Mouse (Mus musculus) heart, embryonic 11.5 days (tissue): ENCODE data around the gene Syne1. TPM values are rescaled to one million over a fixed set of nuclear protein-coding genes. Genes with fewer than 3 reads are reported as not detected.

Experiments
- ATAC-seq: fragments of 200-750 bp; cut with Nextera tagmentation; replicated peaks from 2 replicates; pipeline ENCODE4 v1.8.0; 2017; ENCODE audit warnings: moderate library complexity; ENCODE audit not compliant: insufficient number of reproducible peaks, low FRiP score, low TSS enrichment
- H3K27ac ChIP-seq: fragments of 300-500 bp; sonication (generic); 2 replicates; pipeline ENCODE4 v1.5.1; 2014; ENCODE audit warnings: mild to moderate bottlenecking, low read depth, low read length
- H3K27me3 ChIP-seq: fragments of 300-500 bp; sonication (generic); 2 replicates; pipeline ENCODE4 v1.6.1; 2014; ENCODE audit warnings: mild to moderate bottlenecking, low read length, mixed read lengths; ENCODE audit not compliant: control insufficient read depth, insufficient read depth
- H3K36me3 ChIP-seq: fragments of 300-500 bp; sonication (generic); 2 replicates; pipeline ENCODE4 v1.6.1; 2014; ENCODE audit warnings: mild to moderate bottlenecking, low read length, moderate library complexity, mixed read lengths; ENCODE audit not compliant: control insufficient read depth, insufficient read depth
- H3K4me1 ChIP-seq: fragments of 300-500 bp; sonication (generic); 2 replicates; pipeline ENCODE4 v1.6.1; 2014; ENCODE audit warnings: low read length; ENCODE audit not compliant: control insufficient read depth, insufficient read depth
- H3K4me2 ChIP-seq: fragments of 300-500 bp; sonication (generic); 2 replicates; pipeline ENCODE4 v1.6.1; 2014; ENCODE audit warnings: mild to moderate bottlenecking, moderate library complexity
- H3K4me3 ChIP-seq: fragments of 300-500 bp; sonication (generic); 2 replicates; pipeline ENCODE4 v1.5.1; 2014; ENCODE audit warnings: low read depth, low read length
- H3K9ac ChIP-seq: fragments of 300-500 bp; sonication (generic); 2 replicates; pipeline ENCODE4 v1.6.1; 2014; ENCODE audit warnings: mild to moderate bottlenecking, low read depth, low read length, moderate library complexity
- H3K9me3 ChIP-seq: fragments of 300-500 bp; sonication (generic); replicated peaks from 2 replicates; pipeline ENCODE4 v1.6.1; 2016; ENCODE audit warnings: low read length; ENCODE audit not compliant: control insufficient read depth
- WGBS: fragments of 180-500 bp; shearing (Covaris S2); extraction: QIAGEN DNeasy Blood & Tissue Kit; methylation state at CpG from one replicate; pipeline ENCODE4 v1.1.7; 2014; ENCODE audit not compliant: insufficient replicate concordance; 5-methylcytosine and 5-hydroxymethylcytosine counted together
- polyA plus RNA-seq: library from polyadenylated mRNA; unstranded; fragments of >200 nt; fragmentation: Nextera tagmentation; extraction: Ambion mirVana; gene quantifications from 2 replicates; pipeline ENCODE4 v1.2.1, GENCODE M21; 2014

The Syne1 gene
- polyA plus RNA-seq, 1 experiment from 2014 or later: 18.2 TPM

DNA sequence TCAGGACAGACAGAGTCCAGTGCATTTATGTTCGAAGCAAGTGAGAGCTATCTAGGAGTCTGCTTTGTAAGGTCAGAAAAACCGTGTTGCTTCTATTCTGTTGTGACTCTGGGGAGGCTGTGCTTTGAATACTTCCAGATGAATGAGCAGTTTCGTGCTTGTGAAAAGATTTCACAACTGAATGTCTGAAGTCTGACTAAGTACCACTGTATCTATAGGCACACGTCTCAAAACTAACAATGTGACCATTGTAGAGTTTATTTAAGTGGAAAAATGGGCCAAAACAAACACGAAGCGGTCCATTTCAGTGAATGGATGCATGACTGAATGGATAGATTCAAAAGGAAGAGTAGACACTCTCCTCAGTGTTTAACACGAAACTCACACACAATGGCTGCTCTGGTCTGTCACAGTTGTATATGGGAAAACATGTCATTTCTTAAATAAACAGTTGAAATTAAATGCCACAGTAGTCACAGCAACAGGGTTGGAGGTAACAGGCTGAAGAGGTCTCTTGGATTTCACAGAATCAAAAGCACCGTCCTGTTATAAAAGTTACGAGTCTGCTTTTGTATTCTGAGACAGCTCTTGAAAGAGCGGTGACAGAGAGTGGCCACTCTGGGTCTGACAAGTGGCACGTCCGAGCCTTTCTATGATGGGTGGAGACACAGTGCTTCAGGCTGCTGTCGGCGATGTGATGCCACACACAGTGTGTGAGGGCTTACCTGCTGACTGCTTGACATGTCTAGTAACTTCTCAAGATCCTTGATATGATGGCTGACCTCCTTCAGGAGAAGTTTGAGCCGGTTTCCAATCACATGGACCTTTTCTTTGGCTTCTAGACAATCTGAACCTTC lies 518.9 kb downstream of the Syne1 start:
- H3K9me3 ChIP-seq: no peaks in the 10 kb centered on the region
- H3K27me3 ChIP-seq: no peaks in the 10 kb centered on the region
- WGBS: 75% methylated on average over 15 of the region's 15 CpGs
- ATAC-seq: no peak
- no peak overlapping the region for H3K4me3 ChIP-seq
- H3K36me3 ChIP-seq: peaks cover 9% of the 10 kb centered on the region; the same call in 1 of the 2 replicates
- H3K27ac ChIP-seq: no peak overlapping the region
- no peak overlapping the region for H3K9ac ChIP-seq
- no peaks in the 10 kb centered on the region for H3K4me1 ChIP-seq
- H3K4me2 ChIP-seq: no peak overlapping the region

DNA sequence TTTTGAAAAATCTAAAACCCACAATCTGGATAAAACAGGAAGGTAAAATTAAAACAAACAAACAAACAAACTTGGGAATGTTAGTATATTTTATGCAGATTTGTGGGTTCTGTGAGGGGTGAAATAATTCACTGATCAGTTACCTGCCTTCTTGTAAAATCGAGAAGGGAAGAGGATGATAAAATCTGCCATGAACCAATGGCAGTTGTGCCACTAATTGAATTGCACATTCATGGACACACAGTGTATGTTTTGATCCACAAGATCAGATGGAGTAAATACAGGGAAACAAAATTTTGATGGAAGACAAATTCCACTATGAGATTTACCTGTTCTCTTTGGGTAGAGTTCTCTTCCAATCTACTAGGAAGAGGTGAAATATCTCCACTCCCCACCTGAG lies 521.4 kb downstream of the Syne1 start:
- H3K27ac ChIP-seq: no peak overlapping the region
- H3K4me2 ChIP-seq: no peak overlapping the region
- H3K27me3 ChIP-seq: no peaks in the 10 kb centered on the region
- no peak overlapping the region for H3K4me3 ChIP-seq
- no peaks in the 10 kb centered on the region for H3K4me1 ChIP-seq
- H3K9me3 ChIP-seq: no peaks in the 10 kb centered on the region
- H3K36me3 ChIP-seq: peaks cover 6% of the 10 kb centered on the region; the same call in 1 of the 2 replicates
- 75% methylated on average over 1 of the region's 1 CpGs for WGBS
- no peak overlapping the region for H3K9ac ChIP-seq
- no peak for ATAC-seq

DNA sequence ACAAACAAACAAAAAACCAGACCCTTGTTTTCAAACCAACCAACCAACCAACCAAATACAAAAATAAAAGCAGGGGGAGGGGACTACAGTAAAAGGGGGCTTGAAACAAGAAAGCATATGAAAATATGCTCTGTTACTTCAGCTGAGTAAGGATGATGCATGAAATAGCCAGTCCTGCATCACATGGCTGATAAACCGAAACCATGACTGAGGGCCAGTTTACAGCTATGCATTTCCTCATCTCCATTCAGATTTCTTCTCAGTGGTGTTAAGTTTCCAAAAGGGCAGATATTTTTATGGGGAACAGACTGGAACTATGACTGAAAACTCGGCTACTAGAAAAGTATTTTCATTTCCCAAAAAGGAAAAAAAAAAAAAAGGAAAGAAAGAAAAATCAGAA lies 522.1 kb downstream of the Syne1 start:
- Histone ChIP-seq H3K27me3 (no peaks in the 10 kb centered on the region), H3K9me3 (no peaks in the 10 kb centered on the region), H3K36me3 (peaks cover 6% of the 10 kb centered on the region; the same call in 1 of the 2 replicates), H3K4me3 (no peak overlapping the region), H3K27ac (no peak overlapping the region), H3K4me1 (no peaks in the 10 kb centered on the region), H3K4me2 (no peak overlapping the region), H3K9ac (no peak overlapping the region)
- ATAC-seq: no peak
- 83% methylated on average over 2 of the region's 2 CpGs for WGBS

DNA sequence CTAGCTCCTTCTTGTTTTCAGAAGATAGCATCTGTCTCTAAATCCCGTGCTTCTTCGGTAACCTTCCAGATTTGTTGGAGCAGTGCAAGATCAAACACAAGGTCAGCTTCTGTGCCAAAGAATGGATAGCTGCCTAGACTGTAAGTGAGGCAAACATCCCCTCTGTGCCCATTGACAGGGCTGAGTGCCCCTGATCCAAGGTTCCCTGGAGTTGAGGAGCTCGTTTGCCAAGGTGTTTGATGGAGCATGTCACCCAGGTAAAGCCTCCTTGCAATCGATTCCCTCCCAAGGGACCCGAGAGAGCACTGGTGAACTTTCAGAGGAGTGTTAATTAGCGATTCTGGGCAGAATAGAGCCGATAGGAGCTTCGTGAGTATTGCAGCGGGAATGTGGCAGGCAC lies 523.0 kb downstream of the Syne1 start:
- Histone ChIP-seq H3K27ac (no peak overlapping the region), H3K9ac (no peak overlapping the region), H3K4me3 (no peak overlapping the region), H3K4me1 (no peaks in the 10 kb centered on the region), H3K36me3 (peaks cover 6% of the 10 kb centered on the region; the same call in 1 of the 2 replicates), H3K27me3 (no peaks in the 10 kb centered on the region), H3K9me3 (no peaks in the 10 kb centered on the region), H3K4me2 (no peak overlapping the region)
- WGBS: 73% methylated on average over 9 of the region's 9 CpGs
- no peak for ATAC-seq

DNA sequence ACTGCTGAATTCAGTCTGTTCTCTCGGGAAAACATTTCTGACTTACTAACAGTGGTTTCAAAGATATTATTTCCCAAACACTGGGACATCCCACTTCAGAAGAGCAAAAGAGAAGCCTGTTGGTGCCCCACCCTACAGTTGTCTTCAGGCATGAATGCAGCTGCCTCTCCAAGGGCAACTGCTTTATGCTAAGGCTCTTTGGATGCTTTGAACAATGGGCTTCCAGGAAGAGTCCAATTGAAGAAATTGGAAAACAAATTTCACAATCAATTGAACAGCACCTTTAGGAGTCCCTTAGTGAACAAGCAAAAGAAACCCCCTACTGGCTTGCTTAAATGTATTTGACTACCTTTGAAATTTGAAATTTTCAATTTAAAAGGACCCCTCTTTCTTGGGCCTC lies 524.1 kb downstream of the Syne1 start:
- Histone ChIP-seq H3K9ac (no peak overlapping the region), H3K4me3 (no peak overlapping the region), H3K4me1 (no peaks in the 10 kb centered on the region), H3K4me2 (no peak overlapping the region), H3K9me3 (no peaks in the 10 kb centered on the region), H3K27ac (no peak overlapping the region), H3K27me3 (no peaks in the 10 kb centered on the region), H3K36me3 (peaks cover 4% of the 10 kb centered on the region; the same call in 1 of the 2 replicates)
- WGBS: 80% methylated on average over 1 of the region's 1 CpGs
- no peak for ATAC-seq

DNA sequence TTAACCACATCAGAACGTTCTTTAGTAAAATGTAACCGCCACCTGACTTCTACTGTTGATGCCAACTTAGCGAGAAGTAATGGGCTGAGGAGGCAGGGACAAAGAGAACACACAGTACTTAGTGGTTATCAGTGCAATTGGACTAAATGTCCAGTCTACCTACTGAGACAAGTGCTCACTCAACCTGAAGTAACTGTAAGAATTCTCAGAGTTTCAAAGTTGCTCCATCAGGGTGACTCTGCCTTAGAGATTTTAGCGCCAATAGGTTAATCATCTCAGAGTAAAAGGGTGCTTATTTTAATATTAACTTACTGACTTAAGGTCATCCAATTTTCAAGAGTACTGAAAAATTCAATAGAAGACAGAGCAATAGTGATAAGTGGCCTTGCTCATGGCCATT lies 525.4 kb downstream of the Syne1 start:
- Histone ChIP-seq H3K9me3 (no peaks in the 10 kb centered on the region), H3K4me2 (no peak overlapping the region), H3K27ac (no peak overlapping the region), H3K9ac (no peak overlapping the region), H3K4me3 (no peak overlapping the region), H3K36me3 (0 out of 2 replicates have a peak, but pooled peaks cover 3% of the 10 kb centered on the region), H3K27me3 (no peaks in the 10 kb centered on the region), H3K4me1 (no peaks in the 10 kb centered on the region)
- 87% methylated on average over 4 of the region's 4 CpGs for WGBS
- no peak for ATAC-seq

DNA sequence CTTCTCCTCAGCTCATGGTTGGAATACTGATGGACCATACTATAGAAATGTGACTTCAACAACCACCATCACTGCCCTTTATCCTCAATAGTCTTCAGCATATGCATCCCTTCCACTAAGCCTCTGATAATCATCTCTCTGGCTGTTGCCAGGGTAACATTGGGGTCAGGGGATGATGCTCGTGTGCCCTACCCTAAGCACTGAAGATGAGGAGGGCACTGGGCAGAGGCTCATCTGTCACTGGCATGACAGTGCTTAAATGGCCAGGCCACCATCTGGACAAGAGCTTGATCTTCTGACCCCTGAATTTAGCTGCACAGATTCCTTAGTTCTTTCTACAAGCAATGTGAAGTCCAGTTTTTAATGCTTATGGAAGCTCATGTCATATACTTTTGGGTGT lies 534.1 kb downstream of the Syne1 start:
- H3K9ac ChIP-seq: no peak overlapping the region
- no peaks in the 10 kb centered on the region for H3K4me1 ChIP-seq
- H3K4me3 ChIP-seq: no peak overlapping the region
- H3K27me3 ChIP-seq: no peaks in the 10 kb centered on the region
- ATAC-seq: no peak
- no peak overlapping the region for H3K27ac ChIP-seq
- 65% methylated on average over 1 of the region's 1 CpGs for WGBS
- H3K9me3 ChIP-seq: 0 out of 2 replicates have a peak, but pooled peaks cover 2% of the 10 kb centered on the region
- H3K36me3 ChIP-seq: 0 out of 2 replicates have a peak, but pooled peaks cover 3% of the 10 kb centered on the region
- H3K4me2 ChIP-seq: no peak overlapping the region

DNA sequence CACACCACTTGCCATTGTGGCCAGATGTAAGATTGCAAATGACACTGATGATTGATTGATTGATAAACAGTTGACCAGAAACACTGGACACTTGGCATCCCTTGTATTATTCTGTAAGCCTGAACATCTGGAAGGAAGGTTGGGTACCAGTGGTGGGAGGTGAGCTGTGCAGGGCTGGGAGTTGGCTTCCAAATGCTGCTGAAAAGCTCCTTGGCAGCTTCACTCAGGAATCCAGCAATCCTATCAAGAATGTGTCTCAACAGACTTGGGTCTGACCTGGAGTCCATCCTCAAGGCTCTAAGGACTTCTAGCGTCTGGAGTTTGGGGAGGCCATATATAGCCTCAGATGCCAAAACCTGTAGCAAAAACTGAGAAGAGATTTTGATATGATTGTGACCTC lies 536.3 kb downstream of the Syne1 start:
- H3K9me3 ChIP-seq: 0 out of 2 replicates have a peak, but pooled peaks cover 2% of the 10 kb centered on the region

DNA sequence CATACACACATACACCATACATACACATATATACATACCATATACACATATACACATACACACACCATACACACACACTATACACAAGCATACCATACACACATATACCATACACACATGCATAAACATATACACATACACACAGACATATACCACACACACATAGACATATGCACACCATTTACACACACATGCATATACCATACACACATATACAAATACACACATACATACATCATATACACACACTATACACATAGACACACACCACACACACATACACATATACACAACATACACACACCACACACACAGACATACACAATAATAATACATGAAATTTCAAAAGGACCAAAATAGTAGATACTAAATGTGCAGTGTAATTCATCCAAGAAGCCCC lies 539.3 kb downstream of the Syne1 start:
- Histone ChIP-seq H3K9ac (no peak overlapping the region), H3K27ac (no peak overlapping the region), H3K4me2 (no peak overlapping the region), H3K36me3 (no peaks in the 10 kb centered on the region), H3K9me3 (0 out of 2 replicates have a peak, but pooled peaks cover 2% of the 10 kb centered on the region), H3K27me3 (no peaks in the 10 kb centered on the region), H3K4me3 (no peak overlapping the region), H3K4me1 (no peaks in the 10 kb centered on the region)
- ATAC-seq: no peak

More for the DNA sequence above, 536.3 kb downstream of the Syne1 start:
- Histone ChIP-seq H3K27ac (no peak overlapping the region), H3K36me3 (no peaks in the 10 kb centered on the region), H3K4me2 (no peak overlapping the region), H3K27me3 (no peaks in the 10 kb centered on the region), H3K4me3 (no peak overlapping the region), H3K4me1 (no peaks in the 10 kb centered on the region), H3K9ac (no peak overlapping the region)
- WGBS: 72% methylated on average over 1 of the region's 1 CpGs
- no peak for ATAC-seq
